Mouse (Mus musculus) stomach, embryonic 15.5 days (tissue): ENCODE data around the gene Selenoi. TPM values are rescaled to one million over a fixed set of nuclear protein-coding genes. Genes with fewer than 3 reads are reported as not detected.

Experiments
- ATAC-seq: fragments of 200-750 bp; cut with Nextera tagmentation; 2 replicates; pipeline ENCODE4 v1.8.0; 2017; ENCODE audit warnings: low read depth, moderate number of reproducible peaks, moderate TSS enrichment; ENCODE audit not compliant: insufficient read depth, low FRiP score
- H3K27ac ChIP-seq: fragments of 300-500 bp; sonication (generic); 2 replicates; pipeline ENCODE4 v1.5.1; 2015; ENCODE audit warnings: mild to moderate bottlenecking, inconsistent platforms
- H3K27me3 ChIP-seq: fragments of 300-500 bp; sonication (generic); replicated peaks from 2 replicates; pipeline ENCODE4 v1.6.1; 2015; ENCODE audit warnings: inconsistent platforms
- H3K36me3 ChIP-seq: fragments of 300-500 bp; sonication (generic); 2 replicates; pipeline ENCODE4 v1.6.1; 2015; ENCODE audit warnings: inconsistent platforms
- H3K4me1 ChIP-seq: fragments of 300-500 bp; sonication (generic); 2 replicates; pipeline ENCODE4 v1.6.1; 2015; ENCODE audit warnings: inconsistent platforms
- H3K4me2 ChIP-seq: fragments of 300-500 bp; sonication (generic); 2 replicates; pipeline ENCODE4 v1.6.1; 2015; ENCODE audit warnings: mild to moderate bottlenecking, inconsistent platforms
- H3K4me3 ChIP-seq: fragments of 300-500 bp; sonication (generic); replicated peaks from 2 replicates; pipeline ENCODE4 v1.5.1; 2015; ENCODE audit warnings: inconsistent platforms
- H3K9ac ChIP-seq: fragments of 300-500 bp; sonication (generic); 2 replicates; pipeline ENCODE4 v1.6.1; 2015; ENCODE audit warnings: inconsistent platforms
- H3K9me3 ChIP-seq: fragments of 300-500 bp; sonication (generic); 2 replicates; pipeline ENCODE4 v1.6.1; 2016; ENCODE audit warnings: inconsistent platforms
- WGBS: fragments of 180-500 bp; shearing (Covaris S2); methylation state at CpG from one replicate; pipeline ENCODE4 v1.1.7; 2015; 5-methylcytosine and 5-hydroxymethylcytosine counted together
- polyA plus RNA-seq: library from polyadenylated mRNA; unstranded; fragments of >200 nt; fragmentation: Nextera tagmentation; extraction: Ambion mirVana; gene quantifications from 2 replicates; pipeline ENCODE4 v1.2.1, GENCODE M21; 2015

Selenoi gene
- polyA plus RNA-seq, 1 experiment from 2014 or later: 22.3 TPM

DNA sequence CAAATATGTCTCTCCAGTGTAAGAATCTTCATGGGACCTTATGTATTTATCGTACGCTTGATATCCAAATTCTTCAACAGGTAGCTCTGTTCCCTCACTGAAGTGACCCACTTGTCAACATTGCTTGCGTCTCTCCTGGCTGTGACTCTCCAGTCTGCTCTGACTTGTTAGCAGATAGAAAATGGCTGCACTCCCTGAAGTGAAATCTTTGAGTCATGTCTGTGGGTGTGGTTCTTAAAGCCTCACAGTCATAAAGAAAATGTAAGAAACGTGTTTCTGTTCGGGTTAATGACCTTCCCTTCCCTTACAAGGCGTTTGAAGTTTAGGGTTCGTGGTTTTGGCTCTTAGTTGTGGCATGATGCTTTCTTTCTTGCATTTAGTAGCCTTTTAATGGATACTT is 8.2 kb downstream of the Selenoi start:
- WGBS: 77% methylated on average over 7 of the region's 7 CpGs
- Histone ChIP-seq H3K36me3 (no peaks in the 10 kb centered on the region), H3K4me3 (no peak overlapping the region), H3K27ac (no peak overlapping the region), H3K4me1 (0 out of 2 replicates have a peak, but pooled peaks cover 4% of the 10 kb centered on the region), H3K27me3 (no peaks in the 10 kb centered on the region), H3K4me2 (no peak overlapping the region), H3K9ac (no peak overlapping the region), H3K9me3 (no peaks in the 10 kb centered on the region)
- no peak for ATAC-seq

DNA sequence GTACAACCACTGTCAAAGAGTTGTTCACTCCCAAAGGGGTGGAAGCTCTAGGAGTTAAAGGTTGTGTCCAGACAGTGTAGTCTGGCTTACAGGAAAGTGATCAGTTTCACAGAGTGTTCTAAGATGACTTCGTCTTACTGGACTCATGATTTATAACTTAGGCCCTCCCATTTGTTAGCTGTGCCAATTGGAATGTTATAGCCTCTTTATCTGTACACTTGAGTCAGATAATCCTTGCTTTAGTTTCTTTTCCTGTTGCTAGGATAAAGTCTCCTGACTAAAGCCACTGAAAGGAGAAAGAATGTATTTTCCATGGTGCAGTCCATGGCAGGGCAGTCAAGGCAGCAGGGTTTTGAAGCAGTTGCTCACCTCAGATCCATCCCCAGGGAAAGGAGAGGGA is 10.0 kb downstream of the Selenoi start:
- no peaks in the 10 kb centered on the region for H3K27me3 ChIP-seq
- H3K36me3 ChIP-seq: no peaks in the 10 kb centered on the region
- no peaks in the 10 kb centered on the region for H3K9me3 ChIP-seq
- no peak overlapping the region for H3K4me2 ChIP-seq
- H3K27ac ChIP-seq: peak overlapping the region; percentile 67
- H3K4me3 ChIP-seq: no peak overlapping the region
- no peak overlapping the region for H3K9ac ChIP-seq
- WGBS: 26% methylated on average over 1 of the region's 1 CpGs
- H3K4me1 ChIP-seq: 0 out of 2 replicates have a peak, but pooled peaks cover 4% of the 10 kb centered on the region
- ATAC-seq: peak; percentile 53; the same call in 1 of the 2 replicates

DNA sequence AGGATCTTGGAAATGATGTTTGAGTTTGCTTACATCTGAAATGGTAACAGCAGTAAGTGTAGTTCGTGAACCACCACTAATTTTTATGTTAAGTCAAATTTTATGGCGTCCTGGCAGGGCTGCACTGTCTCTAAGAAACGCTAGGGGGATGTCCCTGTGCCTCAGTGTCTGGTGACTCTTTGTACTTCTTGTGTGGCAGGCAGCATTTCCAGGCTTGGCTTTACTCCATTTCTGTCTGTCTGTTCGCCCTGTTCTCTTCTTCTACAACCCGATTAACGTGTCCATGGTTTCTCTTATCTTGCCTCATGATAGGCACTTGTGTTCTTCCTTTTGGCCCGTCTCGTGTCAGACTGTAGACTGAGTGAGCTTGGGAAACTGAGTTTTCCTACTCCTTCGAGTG is 11.4 kb downstream of the Selenoi start:
- ATAC-seq: no peak
- 64% methylated on average over 9 of the region's 9 CpGs for WGBS

DNA sequence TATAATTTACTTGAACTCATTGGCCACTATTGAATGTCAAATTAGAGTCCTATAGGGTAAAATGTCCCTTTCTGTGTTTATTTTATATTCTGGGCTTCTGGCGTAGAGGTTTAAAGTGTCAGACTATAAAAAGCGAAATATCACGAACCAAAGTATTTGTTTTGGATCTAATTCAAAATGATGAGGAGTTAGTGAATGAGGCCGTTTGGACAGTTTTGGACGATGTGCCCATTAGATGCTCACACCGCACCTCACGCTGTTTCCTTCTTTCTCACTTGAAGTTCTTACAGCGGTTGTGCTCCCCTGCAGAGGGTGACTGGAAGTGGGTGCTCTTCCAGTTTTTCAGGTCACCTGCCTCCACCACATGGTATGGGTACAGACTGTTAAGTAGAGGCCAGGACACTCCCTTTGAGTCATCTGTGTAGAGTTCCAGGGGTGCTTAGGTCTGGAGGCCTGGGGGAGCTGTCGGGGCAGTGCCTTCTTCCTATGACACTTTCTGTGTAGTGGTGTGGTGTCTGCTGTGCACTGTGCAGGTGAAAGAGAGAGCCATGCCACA is 13.6 kb downstream of the Selenoi start:
- WGBS: 86% methylated on average over 9 of the region's 9 CpGs
- Histone ChIP-seq H3K4me3 (no peak overlapping the region), H3K4me2 (no peak overlapping the region), H3K4me1 (0 out of 2 replicates have a peak, but pooled peaks cover 4% of the 10 kb centered on the region), H3K27ac (no peak overlapping the region), H3K9ac (no peak overlapping the region), H3K36me3 (no peaks in the 10 kb centered on the region; the same call in 1 of the 2 replicates), H3K27me3 (no peaks in the 10 kb centered on the region), H3K9me3 (no peaks in the 10 kb centered on the region)
- no peak for ATAC-seq

More for the DNA sequence above, 11.4 kb downstream of the Selenoi start:
- H3K4me2 ChIP-seq: no peak overlapping the region
- H3K36me3 ChIP-seq: no peaks in the 10 kb centered on the region
- H3K27ac ChIP-seq: no peak overlapping the region
- H3K4me1 ChIP-seq: 0 out of 2 replicates have a peak, but pooled peaks cover 4% of the 10 kb centered on the region
- no peak overlapping the region for H3K4me3 ChIP-seq
- H3K27me3 ChIP-seq: no peaks in the 10 kb centered on the region
- no peaks in the 10 kb centered on the region for H3K9me3 ChIP-seq
- H3K9ac ChIP-seq: no peak overlapping the region

DNA sequence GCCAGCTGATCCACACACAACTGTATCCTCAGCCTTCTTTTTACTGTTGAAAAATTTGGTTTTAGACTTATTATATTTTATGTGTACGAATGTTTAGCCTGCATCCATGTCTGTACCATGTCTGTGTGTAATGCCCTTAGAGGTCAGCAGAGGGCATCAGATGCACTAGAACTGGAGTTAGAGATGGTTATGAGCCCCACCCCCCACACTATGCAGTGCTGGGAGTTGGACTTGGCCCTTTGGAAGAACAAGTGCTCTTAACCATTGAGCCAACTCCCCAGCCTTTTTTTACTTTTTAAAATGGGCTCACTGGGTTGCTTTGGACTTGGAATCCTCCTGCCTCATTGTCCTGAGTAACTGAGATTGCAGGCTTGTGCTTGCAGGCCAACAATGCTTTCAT is 15.3 kb downstream of the Selenoi start:
- no peak for ATAC-seq
- Histone ChIP-seq H3K27me3 (no peaks in the 10 kb centered on the region), H3K4me3 (no peak overlapping the region), H3K27ac (no peak overlapping the region), H3K4me1 (0 out of 2 replicates have a peak, but pooled peaks cover under 1% of the 10 kb centered on the region), H3K36me3 (peaks cover 5% of the 10 kb centered on the region), H3K9me3 (no peaks in the 10 kb centered on the region), H3K4me2 (no peak overlapping the region), H3K9ac (no peak overlapping the region)
- WGBS: 94% methylated on average over 1 of the region's 1 CpGs

DNA sequence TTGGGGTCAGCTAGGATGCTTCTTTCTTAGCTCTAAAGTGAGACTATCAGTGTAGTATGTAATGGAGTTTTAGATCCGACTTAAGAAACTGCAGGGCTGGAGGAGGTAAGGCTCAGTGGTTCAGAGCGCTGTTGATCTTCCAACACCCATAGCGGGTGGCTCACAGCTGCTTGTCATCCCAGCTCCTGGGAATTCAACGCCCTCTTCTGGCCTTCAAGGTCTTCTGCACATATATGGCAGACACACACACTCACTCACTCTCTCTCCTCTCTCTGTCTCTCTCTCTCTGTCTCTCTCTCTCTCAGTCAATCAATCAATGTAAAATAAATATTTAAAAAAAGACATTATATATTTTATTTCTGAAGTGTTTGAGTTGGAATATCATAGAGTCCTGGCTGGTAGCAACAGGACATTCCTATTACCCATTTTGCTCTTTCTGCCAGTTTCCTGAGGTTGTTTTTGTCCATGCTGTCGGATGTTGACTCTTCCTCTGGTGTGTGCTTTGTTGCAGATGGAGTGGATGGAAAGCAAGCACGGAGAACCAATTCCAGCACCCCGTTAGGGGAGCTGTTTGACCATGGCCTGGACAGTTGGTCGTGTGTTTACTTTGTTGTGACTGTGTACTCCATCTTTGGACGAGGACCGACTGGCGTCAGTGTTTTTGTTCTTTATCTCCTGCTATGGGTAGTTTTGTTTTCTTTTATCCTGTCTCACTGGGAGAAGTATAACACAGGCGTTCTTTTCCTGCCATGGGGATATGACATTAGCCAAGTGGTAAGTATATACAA is 23.4 kb downstream of the Selenoi start:
- WGBS: 61% methylated on average over 12 of the region's 12 CpGs
- H3K27ac ChIP-seq: no peak overlapping the region
- ATAC-seq: no peak
- no peak overlapping the region for H3K4me2 ChIP-seq
- peaks cover 16% of the 10 kb centered on the region for H3K36me3 ChIP-seq
- no peaks in the 10 kb centered on the region for H3K27me3 ChIP-seq
- H3K4me3 ChIP-seq: no peak overlapping the region
- no peaks in the 10 kb centered on the region for H3K9me3 ChIP-seq
- no peak overlapping the region for H3K9ac ChIP-seq
- no peaks in the 10 kb centered on the region for H3K4me1 ChIP-seq

DNA sequence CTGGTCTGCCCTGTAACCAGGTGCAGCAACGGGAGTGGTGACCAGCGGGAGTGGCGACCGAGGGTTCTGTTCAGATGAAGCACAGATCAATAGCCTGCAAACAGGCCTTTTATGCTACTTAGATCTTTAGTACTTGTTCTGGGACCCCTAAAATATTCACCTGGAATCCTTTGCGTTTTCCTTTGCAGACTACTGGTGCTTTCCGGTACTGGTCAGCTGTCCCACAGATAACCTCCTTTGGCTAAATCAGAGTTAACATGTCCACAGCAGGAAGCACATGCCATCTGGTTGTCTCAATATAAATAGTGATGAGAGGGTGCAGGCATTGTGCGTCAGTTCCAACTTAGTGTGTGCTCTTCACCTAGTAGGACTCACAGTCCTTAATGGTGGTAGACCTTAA is 26.4 kb downstream of the Selenoi start:
- no peaks in the 10 kb centered on the region for H3K9me3 ChIP-seq
- 80% methylated on average over 7 of the region's 7 CpGs for WGBS
- H3K4me2 ChIP-seq: no peak overlapping the region
- no peak for ATAC-seq
- no peak overlapping the region for H3K4me3 ChIP-seq
- no peak overlapping the region for H3K27ac ChIP-seq
- no peaks in the 10 kb centered on the region for H3K4me1 ChIP-seq
- no peak overlapping the region for H3K9ac ChIP-seq
- H3K27me3 ChIP-seq: no peaks in the 10 kb centered on the region
- H3K36me3 ChIP-seq: peaks cover 12% of the 10 kb centered on the region; the same call in 1 of the 2 replicates

DNA sequence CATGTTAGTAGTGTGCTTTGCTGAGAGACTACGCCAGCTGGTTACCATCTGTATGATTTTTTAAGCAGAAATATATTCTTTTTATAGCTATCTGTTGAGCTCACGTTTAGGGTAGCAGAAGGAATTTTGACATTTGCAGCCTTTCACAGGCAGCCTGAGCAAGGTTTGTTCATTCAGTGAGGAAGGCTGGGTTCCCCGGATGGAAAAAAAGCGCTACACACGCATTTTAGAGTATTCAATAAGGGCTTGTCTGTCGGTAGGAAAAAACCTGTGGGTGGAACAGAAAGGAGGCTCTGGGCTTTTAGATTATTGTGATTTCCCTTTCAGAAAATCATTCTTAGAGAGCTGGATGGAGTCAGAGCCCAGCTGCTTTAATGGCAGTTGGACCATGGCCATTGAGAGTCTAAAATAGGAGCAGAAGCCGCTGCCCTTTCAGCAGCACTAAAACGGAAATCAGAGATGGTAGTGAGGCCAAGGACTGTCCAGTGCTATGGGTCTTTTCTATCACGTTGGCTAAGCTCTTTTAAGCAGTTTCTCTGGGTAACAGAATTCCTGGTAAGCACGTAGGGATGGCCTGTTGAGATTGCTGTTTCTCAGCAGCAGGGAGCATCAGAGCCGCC is 38.3 kb downstream of the Selenoi start:
- Histone ChIP-seq H3K4me2 (no peak overlapping the region), H3K27me3 (no peaks in the 10 kb centered on the region), H3K27ac (no peak overlapping the region), H3K9ac (no peak overlapping the region), H3K9me3 (no peaks in the 10 kb centered on the region), H3K36me3 (0 out of 2 replicates have a peak, but pooled peaks cover 5% of the 10 kb centered on the region), H3K4me3 (no peak overlapping the region), H3K4me1 (no peaks in the 10 kb centered on the region)
- WGBS: 57% methylated on average over 11 of the region's 11 CpGs
- ATAC-seq: no peak

DNA sequence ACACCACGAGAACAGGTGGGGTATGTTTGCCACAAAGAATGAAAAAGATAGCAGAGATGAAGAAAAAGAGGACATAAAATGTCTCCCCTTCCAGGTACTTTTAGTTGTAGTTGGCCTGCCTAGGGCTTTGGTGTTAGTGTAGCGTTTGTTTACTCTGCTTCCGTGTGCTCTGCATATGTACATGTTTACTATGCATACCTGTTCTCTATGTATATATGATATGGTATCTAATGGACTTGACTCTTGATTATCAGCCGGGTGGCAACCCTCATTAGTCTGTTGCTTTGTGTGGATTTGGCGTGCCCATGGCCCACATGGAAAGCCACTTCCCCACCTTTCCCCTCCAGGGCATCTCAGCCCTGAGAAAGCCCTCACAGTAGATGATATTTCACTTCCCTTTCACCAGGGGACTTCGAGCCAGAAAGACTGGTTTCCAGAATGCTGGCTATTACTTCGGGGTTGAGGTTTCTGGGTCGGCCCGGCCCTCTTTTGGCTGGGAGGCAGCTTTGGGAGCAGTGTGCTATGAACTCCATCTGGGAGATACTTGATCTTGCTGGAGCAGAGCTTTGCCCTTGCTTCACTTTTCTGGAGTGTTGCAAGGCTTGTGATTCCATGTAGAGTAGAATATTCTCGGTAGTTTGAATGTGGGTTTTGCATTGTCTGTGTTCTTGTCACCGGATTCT is 39.4 kb downstream of the Selenoi start:
- H3K27ac ChIP-seq: peak overlapping the region; percentile 18; the same call in 1 of the 2 replicates
- 0 out of 2 replicates have a peak, but pooled peaks have one; percentile 31 for ATAC-seq

DNA sequence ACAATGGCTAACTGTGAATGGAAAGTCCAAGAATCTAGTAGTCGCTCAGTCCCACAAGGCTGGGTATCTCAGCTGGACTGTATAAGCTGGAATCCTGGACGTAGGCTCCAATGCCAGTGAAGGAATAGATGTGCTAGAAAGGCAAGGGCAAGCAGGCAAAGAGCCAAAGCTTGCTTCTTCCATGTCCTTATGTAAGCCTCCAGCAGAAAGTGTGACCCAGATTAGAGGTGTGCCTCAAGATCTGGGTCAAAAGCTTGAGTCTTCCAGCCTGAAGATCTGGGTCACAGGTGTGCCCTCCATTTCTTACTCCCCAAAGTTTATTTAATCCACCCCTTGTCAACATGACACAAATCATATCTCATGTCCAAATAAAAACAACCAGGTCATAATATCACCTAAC is 44.0 kb downstream of the Selenoi start:
- 0 out of 2 replicates have a peak, but pooled peaks cover 5% of the 10 kb centered on the region for H3K27me3 ChIP-seq
- H3K4me1 ChIP-seq: peaks cover 4% of the 10 kb centered on the region; the same call in 1 of the 2 replicates
- no peak overlapping the region for H3K27ac ChIP-seq
- H3K9ac ChIP-seq: no peak overlapping the region
- WGBS: 81% methylated on average over 2 of the region's 2 CpGs
- no peaks in the 10 kb centered on the region for H3K36me3 ChIP-seq
- H3K4me2 ChIP-seq: no peak overlapping the region
- H3K9me3 ChIP-seq: no peaks in the 10 kb centered on the region
- ATAC-seq: no peak
- H3K4me3 ChIP-seq: no peak overlapping the region

More for the DNA sequence above, 39.4 kb downstream of the Selenoi start:
- 70% methylated on average over 11 of the region's 11 CpGs for WGBS
- Histone ChIP-seq H3K9me3 (no peaks in the 10 kb centered on the region), H3K4me3 (no peak overlapping the region), H3K27me3 (no peaks in the 10 kb centered on the region), H3K9ac (no peak overlapping the region), H3K4me2 (no peak overlapping the region), H3K36me3 (0 out of 2 replicates have a peak, but pooled peaks cover 5% of the 10 kb centered on the region), H3K4me1 (no peaks in the 10 kb centered on the region)

DNA sequence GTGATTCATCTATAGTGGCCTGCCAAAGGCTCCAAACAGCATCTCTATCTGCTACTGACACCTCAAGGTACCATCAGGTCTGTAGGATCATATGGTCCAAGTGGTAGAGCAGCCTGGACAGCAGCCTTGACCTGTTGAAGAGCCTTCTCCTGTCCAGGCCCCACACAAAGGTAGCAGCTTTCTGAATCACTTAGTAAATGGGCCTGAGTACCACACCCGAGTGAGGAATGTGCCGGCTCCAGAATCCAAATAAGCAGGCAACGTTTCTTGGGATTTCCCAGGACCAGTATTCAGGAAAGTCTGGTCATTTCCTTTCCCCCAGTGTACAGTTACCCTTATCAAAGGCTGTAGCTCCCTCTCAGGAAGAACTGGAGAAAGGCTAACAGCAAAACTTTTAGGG is 46.6 kb downstream of the Selenoi start:
- no peak overlapping the region for H3K9ac ChIP-seq
- H3K4me2 ChIP-seq: no peak overlapping the region
- no peak overlapping the region for H3K4me3 ChIP-seq
- H3K27ac ChIP-seq: no peak overlapping the region
- peaks cover 4% of the 10 kb centered on the region; the same call in 1 of the 2 replicates for H3K4me1 ChIP-seq
- no peaks in the 10 kb centered on the region for H3K36me3 ChIP-seq
- 49% methylated on average over 3 of the region's 3 CpGs for WGBS
- 0 out of 2 replicates have a peak, but pooled peaks cover 6% of the 10 kb centered on the region for H3K27me3 ChIP-seq
- ATAC-seq: no peak
- no peaks in the 10 kb centered on the region for H3K9me3 ChIP-seq
